Mouse (Mus musculus) neutrophil, adult 5-6 weeks (primary cell): Measurements from ENCODE around the gene Myh13. TPM values are rescaled to one million over a fixed set of nuclear protein-coding genes. Genes with fewer than 3 reads are reported as not detected.

Source experiments
- ATAC-seq: fragments of 151-379, 151-347 bp; 2 replicates; pipeline ENCODE4 v1.8.0; 2017; ENCODE audit warnings: mild to moderate bottlenecking, moderate TSS enrichment; ENCODE audit not compliant: insufficient number of reproducible peaks, poor library complexity, low FRiP score, severe bottlenecking; ENCODE audit errors: extremely low read depth
- total RNA-seq: library from RNA; stranded (forward); fragments of 200-1000 nt; gene quantifications from 2 replicates; pipeline ENCODE4 v1.2.3, GENCODE M21; 2017

Gene Myh13
- not detected in 2 replicates for total RNA-seq

DNA sequence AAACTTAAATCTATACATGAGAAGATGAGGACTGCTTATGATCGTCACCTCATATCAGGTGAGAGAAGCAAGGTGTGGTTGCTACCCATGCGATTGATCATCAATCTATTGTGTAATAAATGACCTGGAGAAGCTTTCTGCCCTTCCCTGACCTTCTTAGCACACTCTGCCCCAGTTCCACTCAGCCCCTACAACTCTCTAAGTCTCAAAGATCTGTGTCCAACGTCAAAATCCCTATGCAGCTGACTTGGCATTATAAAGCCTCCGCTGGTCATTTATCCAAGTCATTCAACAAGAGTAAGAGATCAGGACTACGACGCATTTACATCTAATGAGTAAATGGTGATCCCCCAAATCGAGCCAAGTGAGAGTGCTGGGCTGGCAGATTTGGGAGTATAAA lies at the start of gene Myh13:
TSS of gene Myh13 (plus strand) at position 301 of the 400 bp plus-strand sequence.
- ATAC-seq: no peak

DNA sequence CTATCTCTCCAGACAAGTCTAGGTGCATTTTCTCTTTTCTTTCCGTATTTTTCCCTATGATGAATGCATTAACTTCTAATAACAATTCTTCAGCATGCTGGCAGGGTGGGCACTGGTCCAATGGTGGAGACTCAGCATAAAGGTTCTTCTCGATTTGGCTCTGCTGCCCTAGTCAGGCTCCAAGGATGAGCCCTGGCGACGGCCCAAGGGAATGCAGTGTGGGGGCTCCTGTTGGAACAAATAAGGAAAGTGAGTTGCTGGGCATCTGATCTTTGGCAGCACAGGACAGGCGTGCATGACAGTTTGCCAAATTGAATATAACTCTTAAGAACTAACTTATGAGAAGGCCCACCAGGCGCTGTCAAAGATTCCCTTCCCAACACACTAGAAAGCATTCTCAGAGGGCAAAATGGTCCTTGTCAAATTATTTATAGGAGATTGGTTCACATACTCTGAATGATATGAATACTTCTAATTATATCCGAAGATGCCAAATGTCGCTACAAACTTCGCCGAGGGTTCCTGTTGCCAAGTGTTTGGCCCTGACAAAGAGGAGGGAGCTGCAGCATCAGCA lies 44.8 kb upstream of the Myh13 start, which contains the start of gene Myh8:
TSS of gene Myh8 (plus strand) at position 524 of the 574 bp plus-strand sequence.
- no peak for ATAC-seq

DNA sequence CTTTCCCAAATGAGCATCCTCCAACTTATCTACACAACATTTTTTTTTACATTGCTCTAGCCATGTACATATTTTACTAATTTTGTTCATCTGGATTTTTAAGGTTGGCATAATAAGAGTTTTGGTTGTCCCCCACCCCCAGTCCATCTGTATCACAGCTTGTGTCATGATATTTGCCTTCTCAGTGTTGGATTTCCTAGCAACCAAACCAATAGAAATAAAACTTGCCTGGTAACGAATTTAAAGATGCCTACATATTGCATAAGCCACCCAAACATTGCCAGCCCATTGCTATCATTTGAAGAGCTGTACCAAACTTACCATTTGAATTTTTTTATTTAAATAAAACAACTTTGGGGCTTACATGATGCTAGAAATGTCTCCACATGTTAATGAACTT lies 28.0 kb upstream of the Myh13 start:
- ATAC-seq: no peak

- ATAC-seq: no peak
Observed at GRCm38 (mm10) chr11:67313733-67314452, 7.6 kb upstream of the Myh13 start.

DNA sequence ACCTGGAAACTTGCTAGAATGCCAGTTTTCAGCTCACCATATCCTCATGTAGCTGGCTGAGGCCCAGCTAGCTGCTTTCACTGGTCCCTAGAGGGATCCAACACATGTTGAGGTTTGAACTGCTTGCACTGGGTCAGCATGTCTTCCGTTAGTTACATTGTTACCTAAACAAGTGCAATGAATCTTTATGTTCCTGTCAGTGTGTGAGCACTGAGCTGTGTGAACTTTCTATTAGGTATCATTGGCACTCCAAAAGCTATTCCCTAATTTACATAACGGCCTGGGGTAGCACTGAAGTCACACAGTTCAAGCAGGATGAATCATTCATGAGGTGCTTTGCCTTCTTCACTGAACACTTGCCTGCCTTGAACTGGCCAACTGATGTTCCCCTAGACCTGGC lies 5.1 kb downstream of the Myh13 start:
- ATAC-seq: no peak

DNA sequence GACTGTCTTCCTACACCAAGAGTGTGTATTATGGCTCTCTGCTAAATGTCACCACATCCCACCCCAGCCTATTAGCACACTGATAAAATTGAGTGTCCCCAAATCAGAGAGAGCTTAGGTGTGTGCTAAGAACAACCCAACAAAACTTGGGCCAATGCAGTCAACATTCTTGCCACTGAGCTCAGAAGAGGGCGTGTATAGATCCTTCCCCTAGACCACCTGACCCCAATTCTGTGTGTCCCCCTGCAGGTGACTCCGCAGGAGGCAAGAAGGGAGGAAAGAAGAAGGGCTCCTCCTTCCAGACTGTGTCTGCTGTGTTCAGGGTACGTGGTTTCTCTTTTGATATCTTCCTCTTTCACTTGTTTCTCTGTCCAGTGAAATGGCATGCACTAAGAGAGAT lies 23.1 kb downstream of the Myh13 start:
- no peak for ATAC-seq

DNA sequence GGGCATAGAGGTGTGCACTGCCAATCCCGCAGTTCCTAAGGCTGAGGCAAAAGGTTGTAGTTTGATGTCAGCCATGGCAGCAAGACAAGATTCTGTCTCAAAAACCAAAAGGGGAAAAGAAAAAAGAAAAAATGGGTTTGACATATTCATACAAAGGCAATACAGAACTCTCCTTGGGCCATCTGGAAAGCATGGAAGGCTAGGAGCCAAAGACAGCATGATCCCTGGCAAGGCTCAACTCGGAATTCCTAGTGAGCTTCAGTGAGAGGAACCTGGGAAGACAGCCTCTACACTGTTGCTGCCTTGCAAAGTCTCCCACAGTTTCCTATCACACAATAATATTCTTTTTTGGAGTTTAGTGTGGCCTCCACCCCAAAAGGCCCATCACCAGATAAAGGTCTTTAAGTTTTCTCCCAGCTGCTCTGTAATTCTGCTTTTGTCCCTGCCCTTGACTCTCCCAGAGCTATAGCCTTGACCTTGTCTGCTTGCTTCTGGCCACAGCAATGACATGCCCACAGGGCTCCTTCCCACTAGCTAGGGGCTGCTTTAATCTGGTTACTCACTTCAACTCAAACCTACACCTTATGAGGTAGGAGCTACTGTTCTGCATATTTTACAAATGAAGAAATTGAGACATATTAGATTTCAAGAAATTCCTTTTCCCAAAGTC lies 23.9 kb downstream of the Myh13 start:
- ATAC-seq: no peak

- ATAC-seq: no peak
Observed at GRCm38 (mm10) chr11:67345856-67346236, 24.4 kb downstream of the Myh13 start.

DNA sequence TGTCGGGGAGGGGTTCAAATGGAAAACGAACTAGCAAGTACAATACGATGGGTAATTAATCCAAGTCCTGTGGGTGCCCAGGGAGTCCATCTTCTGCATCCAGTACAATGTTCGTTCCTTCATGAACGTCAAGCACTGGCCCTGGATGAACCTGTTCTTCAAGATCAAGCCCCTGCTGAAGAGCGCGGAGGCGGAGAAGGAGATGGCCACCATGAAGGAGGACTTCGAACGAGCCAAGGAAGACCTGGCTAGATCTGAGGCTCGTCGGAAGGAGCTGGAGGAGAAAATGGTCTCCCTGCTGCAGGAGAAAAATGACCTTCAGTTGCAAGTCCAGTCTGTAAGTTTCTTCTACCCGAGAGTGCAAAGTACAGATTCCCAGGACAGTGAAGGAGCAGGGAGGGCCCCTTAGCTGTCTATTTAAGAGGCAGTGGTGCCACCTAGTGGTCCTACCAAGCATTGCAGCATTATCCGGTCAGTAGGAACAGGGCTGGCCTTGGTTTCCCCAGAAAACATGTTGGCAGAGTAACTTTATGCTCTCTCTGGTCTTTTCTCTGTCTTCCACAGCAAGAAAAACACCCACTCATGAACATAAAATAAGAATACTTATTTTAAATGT lies 28.8 kb downstream of the Myh13 start:
- no peak for ATAC-seq

DNA sequence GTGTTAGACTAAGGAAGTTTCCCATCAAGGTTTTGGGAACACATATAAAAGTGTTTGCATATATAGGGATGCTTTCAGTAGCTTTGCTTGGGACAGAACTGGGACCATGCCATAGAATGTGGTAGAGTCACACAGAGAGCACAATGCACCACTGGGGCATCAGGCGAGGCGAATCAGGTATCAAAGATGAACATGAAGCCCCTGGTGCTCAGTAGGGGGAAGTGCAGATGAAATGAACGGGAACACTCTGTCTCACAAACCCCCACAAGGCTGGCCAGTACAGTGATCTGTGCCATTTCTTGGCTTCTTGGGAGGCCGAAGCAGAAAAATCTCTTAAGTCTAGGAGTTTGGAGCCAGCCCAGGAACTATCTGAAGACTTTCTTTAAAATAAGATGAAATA lies 31.6 kb downstream of the Myh13 start:
- ATAC-seq: no peak

- no peak for ATAC-seq
Observed at GRCm38 (mm10) chr11:67358031-67358430, 36.6 kb downstream of the Myh13 start.

DNA sequence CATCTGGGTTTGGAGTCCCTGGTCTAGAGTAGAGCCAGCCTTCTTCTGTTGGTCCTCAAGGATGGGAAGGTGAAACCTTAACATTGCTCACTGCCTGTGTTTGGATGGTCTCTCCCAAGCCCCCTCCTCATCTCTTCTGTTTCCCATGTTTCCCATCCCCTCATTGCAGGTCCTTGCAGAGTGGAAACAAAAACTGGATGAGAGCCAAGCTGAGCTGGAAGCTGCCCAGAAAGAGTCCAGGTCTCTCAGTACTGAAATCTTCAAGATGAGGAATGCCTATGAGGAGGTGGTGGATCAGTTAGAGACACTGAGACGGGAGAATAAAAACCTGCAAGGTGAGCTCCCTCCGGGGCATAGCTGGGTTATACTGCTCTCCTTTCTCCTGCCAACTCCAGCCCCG lies 40.8 kb downstream of the Myh13 start:
- no peak for ATAC-seq

DNA sequence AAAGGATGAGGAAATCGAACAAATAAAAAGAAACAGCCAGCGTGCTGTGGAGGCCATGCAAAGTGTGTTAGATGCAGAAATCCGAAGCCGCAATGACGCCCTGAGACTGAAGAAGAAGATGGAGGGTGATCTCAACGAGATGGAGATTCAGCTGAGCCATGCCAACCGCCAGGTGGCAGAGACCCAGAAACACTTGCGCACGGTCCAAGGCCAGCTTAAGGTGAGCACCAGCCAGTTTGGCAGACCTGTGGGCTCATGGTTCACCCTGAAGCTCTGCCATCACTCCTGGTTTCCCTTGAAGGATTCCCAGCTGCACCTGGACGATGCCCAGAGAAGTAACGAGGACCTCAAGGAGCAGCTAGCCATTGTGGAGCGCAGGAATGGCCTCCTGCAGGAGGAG lies 43.1 kb downstream of the Myh13 start:
- ATAC-seq: no peak

DNA sequence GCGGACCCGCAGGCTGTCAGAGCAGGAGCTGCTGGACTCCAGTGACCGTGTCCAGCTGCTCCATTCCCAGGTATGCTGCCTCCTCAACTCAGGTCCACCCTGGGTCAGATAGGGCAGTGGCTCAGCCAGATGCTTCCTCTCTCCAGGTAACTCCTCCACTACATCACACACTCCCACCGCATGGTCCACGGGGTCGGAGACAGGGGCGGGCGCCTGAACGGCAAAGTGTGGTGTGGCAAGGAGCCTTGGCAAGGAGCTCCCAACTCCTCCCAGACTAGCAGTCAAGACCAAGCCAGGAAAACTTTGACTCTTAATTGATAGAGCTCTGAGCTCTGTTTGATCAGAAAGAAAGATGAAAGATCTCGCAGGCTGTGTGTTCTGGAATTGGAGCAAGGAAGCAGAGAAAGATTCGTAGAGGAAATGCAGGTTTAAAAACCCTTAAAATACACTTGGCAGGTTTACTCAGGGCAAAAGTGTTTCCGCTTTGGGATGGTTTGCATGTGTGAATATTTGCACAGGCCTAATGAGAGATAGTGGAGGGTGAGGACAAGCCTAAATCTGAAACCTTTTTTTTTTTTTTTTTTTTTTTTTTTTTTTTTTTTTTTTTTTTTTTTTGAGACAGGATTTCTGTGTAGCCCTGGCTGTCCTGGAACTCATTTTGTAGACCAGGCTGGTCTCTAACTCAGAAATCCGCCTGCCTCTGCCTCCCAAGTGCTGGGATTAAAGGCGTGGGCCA lies 43.7 kb downstream of the Myh13 start:
- no peak for ATAC-seq

- no peak for ATAC-seq
Observed at GRCm38 (mm10) chr11:67366936-67367335, 45.5 kb downstream of the Myh13 start.

- no peak for ATAC-seq
Observed at GRCm38 (mm10) chr11:67373333-67373732, 51.9 kb downstream of the Myh13 start.

DNA sequence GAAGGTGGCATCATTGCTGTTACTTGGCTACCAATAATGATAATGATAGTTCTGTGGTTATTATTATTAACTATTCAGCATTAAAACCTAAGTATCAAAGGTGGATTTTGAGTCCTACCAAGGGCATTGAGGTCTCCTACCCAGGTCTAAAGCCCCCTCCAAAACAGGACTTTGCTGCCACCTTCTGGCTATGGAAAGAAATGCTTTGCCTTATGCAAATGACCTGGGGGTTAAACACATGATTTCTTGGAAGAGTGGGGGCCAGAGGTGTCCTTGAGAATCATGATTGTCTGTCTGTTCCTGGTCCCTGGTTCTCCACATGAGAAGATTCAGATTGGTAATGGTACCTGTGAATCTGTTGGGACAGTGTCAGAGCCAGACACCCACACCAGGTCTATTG lies 54.9 kb downstream of the Myh13 start:
- ATAC-seq: no peak

DNA sequence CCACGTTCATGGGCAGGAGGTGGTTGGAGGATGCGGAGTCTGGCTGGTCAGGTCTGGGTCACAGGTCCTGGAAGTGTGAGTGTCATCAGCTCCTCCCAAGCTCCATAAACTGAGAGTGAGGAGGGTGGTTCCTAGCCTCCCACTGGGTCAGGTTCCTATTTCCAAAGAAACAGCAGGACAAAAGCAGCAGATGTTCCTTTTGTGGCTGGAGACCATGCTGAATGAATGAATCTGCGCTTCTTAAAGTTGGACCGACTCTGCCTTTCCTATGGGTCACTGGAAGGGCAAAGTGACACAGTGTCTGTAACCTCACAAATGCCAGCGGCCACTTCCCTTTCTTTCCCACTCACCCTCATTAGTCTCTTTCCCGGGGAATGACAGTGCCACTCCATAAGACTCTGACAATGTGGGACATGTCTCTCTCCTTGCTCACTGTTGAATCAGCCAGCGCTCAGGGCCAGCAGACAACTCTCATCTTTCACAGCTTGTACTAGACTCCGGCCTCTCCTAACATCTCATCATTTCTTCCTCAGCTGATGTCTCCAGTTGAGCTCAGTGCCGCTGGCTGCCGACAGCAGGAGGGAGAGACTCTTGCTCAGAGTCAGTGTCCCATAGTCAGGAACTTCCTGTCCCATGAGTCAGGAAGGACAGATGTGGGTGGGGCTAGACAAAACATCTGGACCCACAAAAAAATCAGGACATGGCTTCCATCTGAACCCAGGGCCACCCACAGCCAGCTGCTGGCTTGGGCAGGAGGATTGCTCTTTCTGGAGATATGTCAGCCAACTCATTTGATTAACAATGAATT lies 58.4 kb downstream of the Myh13 start:
- ATAC-seq: no peak

GRCm38 (mm10) chr11:67381833-67382232 lies 60.4 kb downstream of the Myh13 start:
- no peak for ATAC-seq
